Mouse (Mus musculus) monocyte, adult 5-6 weeks (primary cell): ENCODE measurements around the gene Acads. TPM values are rescaled to one million over a fixed set of nuclear protein-coding genes. Genes with fewer than 3 reads are reported as not detected.
A peak's percentile ranks its signal among the peaks of the same experiment; 100 is the strongest.
"Not testable (repeated sequence)": the region's sequence is repeated elsewhere in the genome, so short reads cannot be mapped to it uniquely, and the experiment has no call there.

Experiments
- ATAC-seq: fragments of 153-309, 156-312 bp; replicated peaks from 2 replicates; pipeline ENCODE4 v1.8.0; 2017; ENCODE audit warnings: mild to moderate bottlenecking; ENCODE audit not compliant: low TSS enrichment, insufficient number of reproducible peaks, severe bottlenecking, poor library complexity, low FRiP score
- total RNA-seq: library from RNA; stranded (forward); fragments of 200-1000, 200-491, 200-594 nt; gene quantifications from 3 replicates; pipeline ENCODE4 v1.2.3, GENCODE M21; 2017

Gene Acads
- total RNA-seq, 1 experiment from 2014 or later: 10.4 TPM

- ATAC-seq: no peak
These were observed 29.4 kb downstream of the Acads start for GRCm38 (mm10) chr5:115089592-115090268.

DNA sequence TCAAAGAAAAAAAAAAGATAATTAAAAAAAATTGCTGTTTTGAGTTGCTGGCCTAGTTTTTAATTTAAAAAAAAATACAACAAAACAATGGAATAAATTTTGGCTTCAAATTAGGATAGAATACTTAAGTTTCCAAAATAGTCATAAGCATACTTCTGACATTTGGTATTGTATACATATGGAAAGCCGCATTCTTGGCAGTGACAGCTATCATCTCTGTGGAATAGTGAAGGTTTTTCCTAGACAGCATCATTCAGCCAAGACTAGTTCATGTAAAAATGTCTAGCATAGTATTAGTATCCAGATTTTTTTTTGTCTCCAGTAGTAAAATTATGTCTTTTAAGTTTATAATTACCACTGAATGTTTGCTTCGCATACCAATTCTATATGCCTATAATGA lies 33.5 kb downstream of the Acads start:
- ATAC-seq: no peak

DNA sequence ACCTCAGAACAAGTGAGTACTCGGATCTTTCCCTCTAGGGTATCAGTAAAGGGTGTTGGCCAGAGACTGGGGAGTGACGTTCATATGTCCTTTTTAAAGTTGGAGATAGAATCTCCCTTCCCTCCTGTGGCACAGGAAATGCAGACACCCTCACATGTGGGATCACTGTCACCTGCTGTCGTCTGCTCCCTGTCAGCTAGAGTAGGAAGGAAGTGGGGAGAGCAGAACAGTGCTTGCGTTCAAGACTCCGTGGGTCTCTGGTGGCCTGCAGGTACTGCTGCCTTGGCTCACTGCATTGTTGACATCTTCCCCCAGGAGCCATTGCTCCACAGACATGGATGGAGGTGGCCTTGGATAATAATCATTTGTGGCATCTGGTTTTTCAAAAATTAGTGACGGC lies 35.7 kb downstream of the Acads start:
- ATAC-seq: no peak

- no peak for ATAC-seq
These were observed 37.5 kb downstream of the Acads start for GRCm38 (mm10) chr5:115081636-115082035.

- ATAC-seq: peak; percentile 75; the same call in 1 of the 2 replicates
These were observed 42.8 kb downstream of the Acads start for GRCm38 (mm10) chr5:115076144-115076901.

DNA sequence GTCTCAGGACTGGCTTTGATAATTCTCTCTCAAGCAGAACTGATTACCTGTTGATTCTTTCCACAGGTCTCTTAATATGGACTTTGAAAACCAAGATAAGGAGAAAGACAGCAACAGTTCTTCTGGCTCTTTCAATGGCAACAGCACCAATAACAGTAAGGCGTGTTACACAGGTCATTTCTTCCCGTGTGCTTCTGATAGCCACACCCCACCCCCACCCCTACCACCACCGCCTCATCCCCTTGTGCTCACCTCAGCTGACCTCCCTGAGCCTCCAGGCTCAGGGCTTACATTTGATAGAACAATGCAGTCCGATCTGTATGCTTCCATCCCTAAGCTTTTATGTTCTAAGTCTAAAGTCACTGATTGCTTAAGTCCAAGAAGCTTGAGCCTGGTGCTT lies 44.4 kb downstream of the Acads start:
- ATAC-seq: no peak

GRCm38 (mm10) chr5:115073306-115073705 lies 45.8 kb downstream of the Acads start:
- ATAC-seq: not testable (repeated sequence)

DNA sequence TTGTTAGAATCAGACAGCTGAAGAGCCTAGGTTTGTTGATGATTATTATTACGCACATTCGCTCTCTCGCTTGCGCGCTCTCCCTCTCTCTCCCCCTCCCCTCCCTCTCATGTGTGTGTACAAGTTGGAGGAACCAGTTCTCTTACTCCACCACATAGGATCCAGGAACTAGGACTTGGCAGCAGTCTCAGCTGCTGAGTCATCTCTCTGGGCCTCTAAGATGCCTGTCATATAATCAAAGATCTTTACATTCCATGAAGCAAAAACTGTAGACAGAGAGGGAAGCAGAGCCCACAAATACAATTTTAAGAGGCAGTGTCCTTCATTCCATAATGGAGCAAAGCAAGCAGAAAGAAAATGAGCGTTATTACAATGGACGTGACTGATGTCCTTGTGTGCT lies 47.0 kb downstream of the Acads start:
- ATAC-seq: peak; percentile 53; the same call in 1 of the 2 replicates

DNA sequence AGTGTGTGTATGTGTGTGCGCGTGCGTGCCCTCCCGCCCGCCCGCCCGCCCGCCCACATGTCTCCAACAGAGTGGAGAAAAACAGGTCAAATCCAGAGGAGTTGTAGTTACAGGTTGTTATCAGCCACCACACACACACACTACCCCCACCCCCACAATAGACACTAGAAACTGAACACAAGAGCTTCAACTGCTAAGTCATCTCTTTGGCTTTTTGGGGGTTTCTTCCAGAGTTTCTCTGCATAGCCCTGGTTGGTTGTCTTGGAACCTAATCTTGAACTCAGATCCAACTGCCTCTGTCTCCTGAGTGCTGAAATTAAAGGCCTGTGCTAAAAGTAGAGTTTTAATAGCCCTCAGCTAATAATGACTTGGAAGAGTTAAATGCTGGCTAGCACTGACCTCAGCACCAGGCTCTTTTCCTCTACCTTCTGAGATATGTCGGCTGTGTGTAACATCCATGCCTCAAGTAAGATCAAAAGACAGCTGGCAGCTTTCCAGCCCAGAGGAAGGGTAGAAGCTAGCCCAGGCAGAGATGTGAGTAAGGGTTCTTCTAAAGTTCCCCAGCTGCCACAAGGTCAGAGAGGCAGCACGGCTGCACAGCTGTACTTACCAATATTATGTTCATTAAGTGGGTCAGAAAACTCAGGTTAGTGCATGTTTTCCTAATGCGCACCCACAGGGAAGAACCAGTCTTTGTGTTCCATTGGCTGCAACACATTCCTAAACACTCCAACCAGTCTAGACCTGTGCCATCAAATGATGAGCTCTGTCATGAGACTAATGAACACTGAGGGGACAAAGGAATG lies 47.8 kb downstream of the Acads start:
- ATAC-seq: no peak

DNA sequence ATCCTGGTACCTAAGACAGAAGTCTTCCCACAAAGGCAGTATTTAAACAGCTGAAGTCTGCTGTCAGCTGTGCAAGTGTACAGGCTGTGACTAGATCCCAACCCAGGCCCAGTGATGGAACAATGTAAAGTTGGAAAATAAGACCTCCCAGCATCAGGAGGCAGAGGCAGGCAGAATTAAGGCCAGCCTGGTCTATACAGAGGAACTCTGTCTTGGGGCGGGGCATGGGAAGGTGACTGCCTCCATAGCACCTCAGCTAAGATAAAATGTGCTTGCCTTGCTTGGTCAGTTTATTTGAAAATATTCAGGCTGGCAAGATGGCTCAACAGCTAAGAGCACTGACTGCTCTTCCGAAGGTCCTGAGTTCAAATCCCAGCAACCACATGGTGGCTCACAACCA lies 48.7 kb downstream of the Acads start:
- no peak for ATAC-seq

DNA sequence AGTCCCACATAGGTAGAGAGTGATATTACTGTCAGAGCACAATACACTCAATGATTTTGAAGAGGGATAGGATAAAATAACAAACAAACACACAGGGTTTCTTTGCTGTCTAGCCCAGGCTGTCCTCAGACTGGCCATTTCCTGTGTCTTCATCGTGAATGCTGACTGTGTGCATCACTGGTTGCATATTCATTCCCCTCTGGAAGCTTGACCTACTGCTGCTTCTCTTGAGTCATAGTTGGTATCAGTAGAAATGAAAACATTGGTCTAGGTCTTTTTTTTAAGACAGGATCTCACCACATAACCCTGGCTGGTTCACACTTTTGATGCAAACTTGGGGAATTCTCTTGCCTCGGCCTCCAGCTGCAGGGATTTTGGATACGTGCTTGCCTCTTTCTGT lies 49.5 kb downstream of the Acads start:
- ATAC-seq: no peak

- ATAC-seq: no peak
These were observed 50.3 kb downstream of the Acads start for GRCm38 (mm10) chr5:115068671-115069421.

DNA sequence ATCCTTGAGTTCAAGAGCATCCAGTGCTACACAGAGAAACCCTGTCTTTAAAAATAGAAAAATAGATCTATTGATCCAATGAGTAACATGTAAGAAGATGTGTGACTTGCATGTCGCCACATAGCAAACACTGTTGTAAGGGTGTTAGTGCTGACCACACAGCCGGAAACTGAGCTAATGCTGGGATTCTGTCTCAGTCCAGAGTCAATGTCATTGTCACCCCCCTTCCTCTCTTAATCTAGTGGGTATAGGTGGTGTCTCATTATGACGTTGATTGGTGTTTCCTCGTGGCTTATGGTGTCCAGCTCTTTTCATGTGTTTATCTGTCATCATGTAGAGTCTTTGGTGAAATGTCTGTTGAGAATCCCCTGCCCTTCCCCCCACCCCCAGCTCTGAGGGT lies 52.9 kb downstream of the Acads start:
- ATAC-seq: peak; percentile 61; the same call in 1 of the 2 replicates

- ATAC-seq: no peak
These were observed 55.8 kb downstream of the Acads start for GRCm38 (mm10) chr5:115063391-115063790.

DNA sequence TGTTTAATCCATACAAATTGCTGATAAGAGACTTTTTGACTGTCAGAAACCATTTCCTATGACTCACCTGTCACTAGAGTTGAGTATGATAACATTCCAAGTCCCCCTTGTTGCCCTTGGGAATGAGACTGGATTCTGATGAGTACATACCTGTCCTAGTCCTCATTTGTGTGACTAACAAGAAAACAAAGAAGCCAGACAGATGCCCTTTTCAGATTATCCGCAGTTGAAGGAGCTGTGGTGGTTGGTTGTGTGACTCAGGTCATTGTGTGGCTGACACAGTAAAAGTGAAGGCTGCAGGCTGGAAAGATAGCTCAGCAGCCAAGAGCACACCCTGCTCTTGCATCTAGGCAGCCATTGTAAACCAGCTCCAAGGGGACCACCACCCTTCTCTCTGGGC lies 56.6 kb downstream of the Acads start:
- ATAC-seq: no peak

DNA sequence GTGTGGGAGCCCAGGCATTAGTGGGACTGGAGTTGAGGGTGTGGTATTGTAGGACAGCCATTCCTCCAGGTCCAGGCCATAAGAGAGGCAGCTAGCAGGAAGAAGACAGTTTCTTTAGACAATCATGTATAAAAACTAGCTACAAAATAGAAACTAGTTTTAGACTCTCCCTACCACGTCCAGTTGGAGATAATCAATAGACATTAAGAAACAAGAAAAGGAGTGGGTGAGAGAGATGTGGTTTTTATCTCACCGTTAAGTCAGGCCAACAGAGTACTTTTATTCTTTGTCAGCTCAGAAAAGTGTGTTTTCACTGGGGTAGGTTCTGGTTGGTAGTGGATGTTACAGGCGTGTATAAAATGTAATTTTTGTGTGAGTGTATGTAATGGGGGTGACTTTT lies 58.2 kb downstream of the Acads start:
- ATAC-seq: no peak
